Mouse (Mus musculus): ENCODE results near the gene Olfr1095. TPM values are rescaled to one million over a fixed set of nuclear protein-coding genes. Genes with fewer than 3 reads are reported as not detected.

The Olfr1095 gene
- not detected in 2 replicates for polyA plus RNA-seq (2015; fragmentation: Nextera tagmentation; extraction: Ambion mirVana)

DNA sequence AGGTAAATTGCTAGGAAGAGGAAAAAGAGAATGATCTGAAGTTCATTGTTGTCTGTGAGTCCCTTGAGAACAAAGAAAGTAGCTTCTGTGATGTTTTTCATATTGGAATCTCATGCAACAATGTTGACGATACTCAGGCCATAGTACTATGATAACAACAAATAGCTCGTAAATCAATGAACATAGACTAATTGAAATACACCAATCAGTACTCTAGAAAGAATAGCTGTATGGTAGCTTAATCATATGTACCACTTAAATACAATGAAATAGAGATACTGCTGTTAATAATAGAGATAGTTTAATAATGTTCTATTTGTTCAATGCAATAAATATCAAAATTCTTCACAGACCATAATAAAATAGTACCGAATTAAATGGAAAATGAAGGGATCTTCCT is at the start of gene Olfr1095:
TSS of gene Olfr1095 (minus strand) at position 101 of the 400 bp plus-strand sequence.
- Histone ChIP-seq H3K27me3 (no peaks in the 10 kb centered on the region), H3K4me1 (replicated peaks) (no peaks in the 10 kb centered on the region), H3K9me3 (no peaks in the 10 kb centered on the region), H3K9ac (no peak within 1 kb of the TSS), H3K27ac (no peak within 1 kb of the TSS), H3K36me3 (no peaks in the 10 kb centered on the region), H3K4me2 (no peak within 1 kb of the TSS), H3K4me3 (no peak within 1 kb of the TSS)
- ATAC-seq (ENCODE audit: low FRiP score): no peak
- 92% methylated on average over 3 of the region's 3 CpGs for WGBS

DNA sequence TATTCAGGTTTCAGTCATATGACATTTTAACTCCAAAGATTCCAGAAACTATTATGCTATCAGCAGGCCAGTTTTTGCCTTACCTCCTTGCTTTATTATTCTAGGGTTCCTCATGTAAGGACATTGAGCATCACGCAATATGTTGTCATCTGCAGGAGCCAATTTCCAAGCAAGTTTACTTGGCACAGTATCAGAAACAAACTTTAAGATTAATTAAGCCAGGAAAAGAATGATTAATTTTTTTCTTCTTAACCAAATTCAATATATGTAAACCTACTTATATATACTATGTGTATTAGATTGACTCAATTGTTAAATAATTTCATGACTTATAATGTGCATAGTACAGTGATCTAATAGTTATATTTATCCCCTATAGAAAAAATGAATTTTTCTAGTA is 40.6 kb upstream of the Olfr1095 start, which contains the start of gene Olfr1097:
TSS of gene Olfr1097 (minus strand) at position 101 of the 400 bp plus-strand sequence.
- H3K4me3 ChIP-seq: no peak within 1 kb of the TSS
- no peak for ATAC-seq (ENCODE audit: low FRiP score)
- no peaks in the 10 kb centered on the region for H3K36me3 ChIP-seq
- 94% methylated on average over 1 of the region's 1 CpGs for WGBS
- H3K4me2 ChIP-seq: no peak within 1 kb of the TSS
- H3K9ac ChIP-seq: no peak within 1 kb of the TSS
- no peaks in the 10 kb centered on the region for H3K9me3 ChIP-seq
- H3K27me3 ChIP-seq: no peaks in the 10 kb centered on the region
- H3K4me1 ChIP-seq (replicated peaks): no peaks in the 10 kb centered on the region
- H3K27ac ChIP-seq: no peak within 1 kb of the TSS

- H3K36me3 ChIP-seq: no peaks in the 10 kb centered on the region
- ATAC-seq (ENCODE audit: low FRiP score): no peak
- no peak within 1 kb of the TSS for H3K4me2 ChIP-seq
- H3K27me3 ChIP-seq: no peaks in the 10 kb centered on the region
- H3K4me3 ChIP-seq: no peak within 1 kb of the TSS
- H3K9ac ChIP-seq: no peak within 1 kb of the TSS
- H3K27ac ChIP-seq: no peak within 1 kb of the TSS
- WGBS: 53% methylated on average over 1 of the region's 1 CpGs
- no peaks in the 10 kb centered on the region for H3K4me1 ChIP-seq (replicated peaks)
- H3K9me3 ChIP-seq: no peaks in the 10 kb centered on the region
These were observed 23.2 kb upstream of the Olfr1095 start, which contains the start of gene Gm13723 for GRCm38 (mm10) chr2:86874702-86875101. Gene Gm13723, minus strand, starts transcription at chr2:86874802.

- ATAC-seq (ENCODE audit: low FRiP score): no peak
- no peaks in the 10 kb centered on the region for H3K36me3 ChIP-seq
These were observed 27.1 kb downstream of the Olfr1095 start, which contains the start of gene Olfr1094 for GRCm38 (mm10) chr2:86824363-86824762. Gene Olfr1094, plus strand, starts transcription at chr2:86824663.

DNA sequence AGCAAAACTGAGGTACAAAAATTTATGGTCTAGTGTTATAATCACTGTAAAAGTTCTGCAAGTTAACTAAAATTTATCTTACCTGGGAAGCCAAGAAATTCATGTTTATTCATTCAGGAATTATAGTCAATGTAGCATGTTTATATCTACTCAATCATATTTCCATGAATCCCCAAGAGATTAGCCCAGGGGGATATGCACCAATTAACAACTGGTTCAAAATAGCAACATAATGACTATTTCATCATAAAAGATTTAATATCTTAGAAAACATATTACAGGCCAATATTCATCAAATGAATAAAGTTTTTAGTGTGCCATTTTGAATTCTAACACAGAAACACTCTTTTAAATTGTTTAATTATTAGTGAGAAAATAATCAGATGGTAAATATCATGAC is 41.6 kb downstream of the Olfr1095 start, which contains the start of gene Olfr141:
TSS of gene Olfr141 (minus strand) at position 101 of the 400 bp plus-strand sequence.
- no peak within 1 kb of the TSS for H3K4me2 ChIP-seq
- no peaks in the 10 kb centered on the region for H3K27me3 ChIP-seq
- ATAC-seq (ENCODE audit: low FRiP score): no peak
- H3K9ac ChIP-seq: no peak within 1 kb of the TSS
- no peaks in the 10 kb centered on the region for H3K9me3 ChIP-seq
- no peak within 1 kb of the TSS for H3K4me3 ChIP-seq
- no peaks in the 10 kb centered on the region for H3K4me1 ChIP-seq (replicated peaks)
- H3K27ac ChIP-seq: no peak within 1 kb of the TSS
- H3K36me3 ChIP-seq: no peaks in the 10 kb centered on the region

More at GRCm38 (mm10) chr2:86824363-86824762, 27.1 kb downstream of the Olfr1095 start, which contains the start of gene Olfr1094:
- Histone ChIP-seq H3K4me3 (no peak within 1 kb of the TSS), H3K27ac (no peak within 1 kb of the TSS), H3K4me2 (no peak within 1 kb of the TSS), H3K9me3 (no peaks in the 10 kb centered on the region), H3K4me1 (replicated peaks) (no peaks in the 10 kb centered on the region), H3K27me3 (no peaks in the 10 kb centered on the region), H3K9ac (no peak within 1 kb of the TSS)

Other genes starting within 250 kb of the Olfr1095 start
- not detected in 2 replicates for gene Olfr1084, start 212.0 kb downstream of the Olfr1095 start, polyA plus RNA-seq (2015; fragmentation: Nextera tagmentation; extraction: Ambion mirVana)
- not detected in 2 replicates for gene Olfr1085, start 189.7 kb downstream of the Olfr1095 start, polyA plus RNA-seq (2015; fragmentation: Nextera tagmentation; extraction: Ambion mirVana)
- gene Olfr1086, start 171.6 kb downstream of the Olfr1095 start, polyA plus RNA-seq (2015; fragmentation: Nextera tagmentation; extraction: Ambion mirVana): not detected in 2 replicates
- gene Olfr1087, start 153.3 kb downstream of the Olfr1095 start, polyA plus RNA-seq (2015; fragmentation: Nextera tagmentation; extraction: Ambion mirVana): not detected in 2 replicates
- not detected in 2 replicates for gene Olfr1089, start 118.0 kb downstream of the Olfr1095 start, polyA plus RNA-seq (2015; fragmentation: Nextera tagmentation; extraction: Ambion mirVana)
- not detected in 2 replicates for gene Olfr1090, start 92.7 kb downstream of the Olfr1095 start, polyA plus RNA-seq (2015; fragmentation: Nextera tagmentation; extraction: Ambion mirVana)
- not detected in 2 replicates for gene Olfr1093, start 69.2 kb downstream of the Olfr1095 start, polyA plus RNA-seq (2015; fragmentation: Nextera tagmentation; extraction: Ambion mirVana)
- not detected in 2 replicates for gene Olfr141, start 41.7 kb downstream of the Olfr1095 start, polyA plus RNA-seq (2015; fragmentation: Nextera tagmentation; extraction: Ambion mirVana)
- gene Olfr1094, start 27.0 kb downstream of the Olfr1095 start, polyA plus RNA-seq (2015; fragmentation: Nextera tagmentation; extraction: Ambion mirVana): not detected in 2 replicates
- not detected in 2 replicates for gene Gm13723, start 23.1 kb upstream of the Olfr1095 start, polyA plus RNA-seq (2015; fragmentation: Nextera tagmentation; extraction: Ambion mirVana)
- gene Olfr1097, start 40.5 kb upstream of the Olfr1095 start, polyA plus RNA-seq (2015; fragmentation: Nextera tagmentation; extraction: Ambion mirVana): not detected in 2 replicates
- gene Olfr1098, start 72.8 kb upstream of the Olfr1095 start, polyA plus RNA-seq (2015; fragmentation: Nextera tagmentation; extraction: Ambion mirVana): not detected in 2 replicates
- gene Olfr1099, start 109.0 kb upstream of the Olfr1095 start, polyA plus RNA-seq (2015; fragmentation: Nextera tagmentation; extraction: Ambion mirVana): not detected in 2 replicates
- not detected in 2 replicates for gene Olfr1100, start 128.3 kb upstream of the Olfr1095 start, polyA plus RNA-seq (2015; fragmentation: Nextera tagmentation; extraction: Ambion mirVana)
- not detected in 2 replicates for gene Olfr1101, start 139.5 kb upstream of the Olfr1095 start, polyA plus RNA-seq (2015; fragmentation: Nextera tagmentation; extraction: Ambion mirVana)
- gene Olfr1102, start 146.7 kb upstream of the Olfr1095 start, polyA plus RNA-seq (2015; fragmentation: Nextera tagmentation; extraction: Ambion mirVana): not detected in 2 replicates
- gene Olfr1104, start 175.4 kb upstream of the Olfr1095 start, polyA plus RNA-seq (2015; fragmentation: Nextera tagmentation; extraction: Ambion mirVana): not detected in 2 replicates
- not detected in 2 replicates for gene Olfr1105, start 184.8 kb upstream of the Olfr1095 start, polyA plus RNA-seq (2015; fragmentation: Nextera tagmentation; extraction: Ambion mirVana)
- not detected in 2 replicates for gene Olfr1106, start 200.6 kb upstream of the Olfr1095 start, polyA plus RNA-seq (2015; fragmentation: Nextera tagmentation; extraction: Ambion mirVana)
- gene Olfr1107, start 224.1 kb upstream of the Olfr1095 start, polyA plus RNA-seq (2015; fragmentation: Nextera tagmentation; extraction: Ambion mirVana): not detected in 2 replicates
- gene Olfr1109, start 244.3 kb upstream of the Olfr1095 start, polyA plus RNA-seq (2015; fragmentation: Nextera tagmentation; extraction: Ambion mirVana): not detected in 2 replicates